Mouse (Mus musculus) embryonic facial prominence, embryonic 15.5 days (tissue): Measurements from ENCODE around the gene Rcsd1. TPM values are rescaled to one million over a fixed set of nuclear protein-coding genes. Genes with fewer than 3 reads are reported as not detected.
"Not testable (repeated sequence)": the region's sequence is repeated elsewhere in the genome, so short reads cannot be mapped to it uniquely, and the experiment has no call there.

Experiments used
- ATAC-seq: fragments of 200-750 bp; cut with Nextera tagmentation; 2 replicates; pipeline ENCODE4 v1.8.0; 2017; ENCODE audit warnings: low read depth, moderate TSS enrichment; ENCODE audit not compliant: insufficient number of reproducible peaks, low FRiP score, low TSS enrichment
- H3K27ac ChIP-seq: fragments of 300-500 bp; sonication (generic); replicated peaks from 2 replicates; pipeline ENCODE4 v1.5.1; 2015; ENCODE audit warnings: mild to moderate bottlenecking, inconsistent platforms
- H3K27me3 ChIP-seq: fragments of 300-500 bp; sonication (generic); 2 replicates; pipeline ENCODE4 v1.6.1; 2015; ENCODE audit warnings: inconsistent platforms
- H3K36me3 ChIP-seq: fragments of 300-500 bp; sonication (generic); 2 replicates; pipeline ENCODE4 v1.6.1; 2015; ENCODE audit warnings: mild to moderate bottlenecking, inconsistent platforms
- H3K4me1 ChIP-seq: fragments of 300-500 bp; sonication (generic); 2 replicates; pipeline ENCODE4 v1.6.1; 2015; ENCODE audit warnings: inconsistent platforms
- H3K4me2 ChIP-seq: fragments of 300-500 bp; sonication (generic); replicated peaks from 2 replicates; pipeline ENCODE4 v1.6.1; 2015; ENCODE audit warnings: mild to moderate bottlenecking, inconsistent platforms
- H3K4me3 ChIP-seq: fragments of 300-500 bp; sonication (generic); replicated peaks from 2 replicates; pipeline ENCODE4 v1.5.1; 2015; ENCODE audit warnings: mild to moderate bottlenecking, inconsistent platforms
- H3K9ac ChIP-seq: fragments of 300-500 bp; sonication (generic); 2 replicates; pipeline ENCODE4 v1.6.1; 2015; ENCODE audit warnings: inconsistent platforms
- H3K9me3 ChIP-seq: fragments of 300-500 bp; sonication (generic); replicated peaks from 2 replicates; pipeline ENCODE4 v1.6.1; 2016; ENCODE audit warnings: inconsistent platforms
- WGBS: fragments of 180-500 bp; shearing (Covaris S2); methylation state at CpG from one replicate; pipeline ENCODE4 v1.1.7; 2015; 5-methylcytosine and 5-hydroxymethylcytosine counted together
- polyA plus RNA-seq: library from polyadenylated mRNA; unstranded; fragments of >200 nt; fragmentation: Nextera tagmentation; extraction: Ambion mirVana; gene quantifications from 2 replicates; pipeline ENCODE4 v1.2.1, GENCODE M21; 2015

Gene Rcsd1
- polyA plus RNA-seq, 1 experiment from 2014 or later, result 16.7 TPM

DNA sequence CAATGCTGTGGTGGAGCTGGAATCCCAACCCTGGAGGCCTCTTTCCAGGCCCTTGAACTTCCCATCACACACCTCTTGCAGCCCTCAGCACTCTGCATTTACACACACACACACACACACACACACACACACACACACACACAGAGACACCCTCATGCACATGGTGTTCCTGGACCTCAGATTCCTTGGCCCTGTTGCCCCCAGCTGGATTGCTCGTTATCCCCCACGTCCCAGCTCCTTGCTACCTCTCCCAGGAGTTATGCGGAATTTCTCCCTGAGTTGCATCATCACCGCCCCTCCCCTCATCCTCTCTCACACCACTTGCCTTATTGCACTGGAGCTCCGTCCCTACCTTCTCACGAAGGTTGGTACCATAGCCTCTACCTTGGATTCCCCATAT, 23.2 kb downstream of the Rcsd1 start:
- H3K4me1 ChIP-seq, result peaks cover 7% of the 10 kb centered on the region; the same call in 1 of the 2 replicates
- 55% methylated on average over 6 of the region's 6 CpGs for WGBS
- no peak overlapping the region for H3K9ac ChIP-seq
- H3K4me2 ChIP-seq, result no peak overlapping the region
- no peaks in the 10 kb centered on the region; the same call in 1 of the 2 replicates for H3K27me3 ChIP-seq
- no peaks in the 10 kb centered on the region for H3K9me3 ChIP-seq
- no peaks in the 10 kb centered on the region for H3K36me3 ChIP-seq
- no peak for ATAC-seq
- no peak overlapping the region for H3K27ac ChIP-seq
- H3K4me3 ChIP-seq, result no peak overlapping the region

DNA sequence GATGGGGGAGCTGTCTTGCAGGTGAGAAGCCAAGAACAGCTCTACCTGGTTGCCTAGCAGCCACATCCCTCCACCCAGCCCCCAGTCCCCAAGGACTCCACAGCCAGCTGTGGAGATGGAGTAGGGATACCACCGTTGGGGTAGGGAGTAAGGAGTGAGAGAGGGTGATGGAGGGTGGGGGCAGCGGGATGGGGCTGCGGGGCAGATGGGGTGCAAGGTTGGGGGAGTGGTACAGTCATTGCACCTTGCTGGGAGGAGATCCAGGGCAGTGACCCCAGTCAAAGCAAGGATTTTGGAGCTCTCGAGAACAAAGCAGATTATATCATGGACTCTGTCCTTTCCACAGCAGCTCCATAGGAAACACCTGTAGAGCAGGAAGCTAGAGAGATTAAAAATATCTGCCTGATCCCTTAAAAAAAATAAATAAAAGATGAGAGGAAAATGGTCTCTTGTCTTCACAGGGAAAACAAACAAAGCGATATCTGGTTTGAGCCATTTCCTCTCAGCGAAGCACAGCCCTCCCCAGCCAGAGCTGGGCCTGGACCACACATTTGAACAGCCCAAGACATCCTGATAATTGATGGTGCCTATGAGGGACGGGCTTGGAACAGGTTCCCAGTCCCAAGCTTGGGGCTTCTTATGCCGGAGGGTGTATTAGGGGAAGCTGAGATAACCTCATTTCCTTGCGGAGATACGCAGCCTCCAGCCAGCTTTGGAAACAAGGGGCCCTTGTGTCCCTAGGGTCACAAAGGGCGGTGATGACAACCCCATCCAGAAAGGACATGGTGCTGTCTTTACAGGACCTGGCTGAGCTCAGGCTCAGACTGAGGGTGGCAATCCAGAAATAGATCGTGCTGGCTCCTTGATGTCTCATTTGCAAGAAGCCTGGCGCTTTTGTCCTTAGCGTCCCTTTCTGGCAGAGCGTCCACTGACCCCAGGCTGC, 25.0 kb downstream of the Rcsd1 start:
- H3K36me3 ChIP-seq, result no peaks in the 10 kb centered on the region
- H3K9me3 ChIP-seq, result no peaks in the 10 kb centered on the region
- H3K27ac ChIP-seq, result 0 out of 2 replicates have a peak overlapping the region, but pooled peaks have one; percentile 18
- peaks cover 6% of the 10 kb centered on the region; the same call in 1 of the 2 replicates for H3K4me1 ChIP-seq
- no peak for ATAC-seq
- H3K4me3 ChIP-seq, result no peak overlapping the region
- no peak overlapping the region for H3K4me2 ChIP-seq
- H3K9ac ChIP-seq, result no peak overlapping the region
- H3K27me3 ChIP-seq, result no peaks in the 10 kb centered on the region; the same call in 1 of the 2 replicates
- 42% methylated on average over 15 of the region's 15 CpGs for whole genome bisulfite sequencing

DNA sequence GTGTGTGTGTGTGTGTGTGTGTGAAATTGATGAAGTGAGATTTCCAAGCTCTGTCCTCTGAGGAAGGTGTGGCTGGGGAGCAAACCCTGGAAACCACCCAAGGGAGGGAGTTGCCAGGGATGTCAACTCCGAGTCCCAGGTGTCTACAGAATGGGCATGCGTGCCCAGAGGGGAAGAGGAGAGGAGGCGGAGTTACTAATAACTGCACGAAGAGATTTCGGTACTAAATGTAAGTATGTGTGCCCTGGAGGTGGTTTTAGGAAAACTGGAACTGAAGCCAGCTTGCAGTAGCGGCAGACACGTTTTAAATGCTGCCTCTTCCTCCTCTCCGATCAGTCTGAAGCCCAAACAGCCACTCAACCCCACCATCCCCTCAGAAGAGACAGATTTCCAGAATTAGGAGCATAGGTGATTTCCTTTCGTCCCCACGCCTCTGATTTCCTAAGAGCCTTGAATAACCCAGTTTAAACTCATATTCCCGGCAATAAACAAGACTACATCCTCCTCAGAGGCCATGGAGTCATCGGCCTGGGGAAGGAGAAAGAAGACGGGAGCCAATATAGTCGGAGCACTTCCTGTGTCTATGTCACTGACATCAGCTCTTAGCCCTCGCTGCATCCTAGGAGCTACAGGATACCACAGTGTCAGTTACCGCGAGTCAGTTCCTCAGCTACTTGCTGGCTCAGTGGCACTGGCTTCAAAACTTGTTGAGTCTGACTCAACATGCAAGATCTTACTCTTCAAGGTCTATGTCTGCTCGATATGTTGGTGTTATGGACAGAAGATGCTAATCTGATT, 27.3 kb downstream of the Rcsd1 start:
- Histone ChIP-seq H3K36me3 (no peaks in the 10 kb centered on the region), H3K4me1 (peaks cover 9% of the 10 kb centered on the region; the same call in 1 of the 2 replicates), H3K9me3 (no peaks in the 10 kb centered on the region), H3K27ac (no peak overlapping the region), H3K4me2 (no peak overlapping the region; the same call in 1 of the 2 replicates), H3K4me3 (no peak overlapping the region), H3K9ac (no peak overlapping the region), H3K27me3 (no peaks in the 10 kb centered on the region; the same call in 1 of the 2 replicates)
- ATAC-seq, result no peak
- 61% methylated on average over 18 of the region's 18 CpGs for WGBS

- Histone ChIP-seq H3K9ac (no peak overlapping the region), H3K27ac (peak overlapping the region; percentile 8), H3K4me2 (no peak overlapping the region), H3K4me3 (no peak overlapping the region), H3K36me3 (no peaks in the 10 kb centered on the region), H3K4me1 (peaks cover 9% of the 10 kb centered on the region; the same call in 1 of the 2 replicates), H3K9me3 (no peaks in the 10 kb centered on the region), H3K27me3 (no peaks in the 10 kb centered on the region; the same call in 1 of the 2 replicates)
- WGBS, result 57% methylated on average over 13 of the region's 13 CpGs
- ATAC-seq, result no peak
Observed at GRCm38 (mm10) chr1:165681045-165681794, 28.3 kb downstream of the Rcsd1 start.

GRCm38 (mm10) chr1:165680086-165680485, 29.5 kb downstream of the Rcsd1 start:
- H3K9me3 ChIP-seq, H3K9ac ChIP-seq, H3K36me3 ChIP-seq, ATAC-seq, H3K27ac ChIP-seq, H3K4me3 ChIP-seq, H3K4me2 ChIP-seq, H3K27me3 ChIP-seq, H3K4me1 ChIP-seq: not testable (repeated sequence)

DNA sequence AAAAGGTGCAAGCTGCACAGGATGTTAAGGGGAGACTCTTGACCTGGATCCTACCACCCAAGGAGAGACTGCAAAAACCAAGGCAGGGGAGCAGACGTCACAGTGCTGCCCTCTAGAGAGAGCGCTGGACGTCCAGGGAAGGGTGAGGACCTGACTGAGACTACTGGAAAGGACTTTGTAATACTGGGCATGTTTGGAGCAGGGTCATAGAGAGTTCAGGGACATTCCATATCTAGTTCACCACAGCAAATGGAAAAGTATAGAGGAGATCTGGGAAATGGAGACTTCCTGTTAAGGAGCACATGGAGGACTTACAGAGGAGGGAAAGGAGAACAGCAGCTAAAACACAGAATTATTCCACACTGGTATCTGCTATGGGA, 29.9 kb downstream of the Rcsd1 start:
- Histone ChIP-seq H3K4me3 (no peak overlapping the region), H3K9ac (no peak overlapping the region), H3K4me2 (no peak overlapping the region), H3K4me1 (peaks cover 9% of the 10 kb centered on the region; the same call in 1 of the 2 replicates), H3K27ac (no peak overlapping the region), H3K36me3 (no peaks in the 10 kb centered on the region), H3K9me3 (no peaks in the 10 kb centered on the region), H3K27me3 (no peaks in the 10 kb centered on the region)
- no peak for ATAC-seq
- 44% methylated on average over 3 of the region's 3 CpGs for WGBS

GRCm38 (mm10) chr1:165678861-165679617, 30.5 kb downstream of the Rcsd1 start:
- Histone ChIP-seq H3K4me3 (no peak overlapping the region), H3K9me3 (no peaks in the 10 kb centered on the region), H3K4me1 (peaks cover 9% of the 10 kb centered on the region; the same call in 1 of the 2 replicates), H3K4me2 (no peak overlapping the region), H3K27ac (no peak overlapping the region), H3K27me3 (no peaks in the 10 kb centered on the region), H3K9ac (no peak overlapping the region), H3K36me3 (no peaks in the 10 kb centered on the region)
- 73% methylated on average over 15 of the region's 15 CpGs for WGBS
- no peak for ATAC-seq

DNA sequence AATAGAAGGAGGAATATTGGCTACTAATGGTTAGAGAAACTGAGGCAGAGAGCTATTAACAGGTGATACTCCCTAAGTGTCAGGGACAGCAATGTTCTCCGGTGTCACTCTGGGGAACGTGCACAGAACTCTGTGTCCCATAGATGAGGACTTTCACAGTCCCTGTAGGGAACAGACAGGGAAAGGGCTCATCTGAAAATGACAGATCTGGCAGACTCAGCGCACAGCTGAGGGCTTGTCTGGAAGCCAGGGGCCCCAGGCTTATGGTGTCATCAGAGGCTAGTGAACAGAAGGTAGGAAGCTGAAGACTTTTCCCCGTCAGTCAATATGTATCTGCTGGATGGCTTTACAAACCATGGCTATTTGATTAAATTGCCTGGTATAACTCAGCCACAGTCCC, 32.0 kb downstream of the Rcsd1 start:
- no peak for ATAC-seq
- Histone ChIP-seq H3K27me3 (no peaks in the 10 kb centered on the region), H3K4me1 (peaks cover 9% of the 10 kb centered on the region; the same call in 1 of the 2 replicates), H3K4me2 (no peak overlapping the region), H3K27ac (no peak overlapping the region), H3K4me3 (no peak overlapping the region), H3K9ac (no peak overlapping the region), H3K36me3 (no peaks in the 10 kb centered on the region), H3K9me3 (no peaks in the 10 kb centered on the region)
- WGBS, result 52% methylated on average over 4 of the region's 4 CpGs

GRCm38 (mm10) chr1:165676993-165677392, 32.6 kb downstream of the Rcsd1 start:
- H3K9ac ChIP-seq, result no peak overlapping the region
- H3K9me3 ChIP-seq, result no peaks in the 10 kb centered on the region
- no peak for ATAC-seq
- no peaks in the 10 kb centered on the region for H3K36me3 ChIP-seq
- peaks cover 5% of the 10 kb centered on the region; the same call in 1 of the 2 replicates for H3K4me1 ChIP-seq
- no peaks in the 10 kb centered on the region for H3K27me3 ChIP-seq
- no peak overlapping the region for H3K27ac ChIP-seq
- no peak overlapping the region for H3K4me3 ChIP-seq
- WGBS, result 71% methylated on average over 3 of the region's 3 CpGs
- H3K4me2 ChIP-seq, result no peak overlapping the region

GRCm38 (mm10) chr1:165675167-165675566, 34.4 kb downstream of the Rcsd1 start:
- WGBS, result 89% methylated on average over 9 of the region's 9 CpGs
- no peak for ATAC-seq

More at GRCm38 (mm10) chr1:165675167-165675566, 34.4 kb downstream of the Rcsd1 start:
- Histone ChIP-seq H3K9ac (no peak overlapping the region), H3K36me3 (no peaks in the 10 kb centered on the region), H3K4me2 (no peak overlapping the region), H3K27me3 (no peaks in the 10 kb centered on the region), H3K4me1 (0 out of 2 replicates have a peak, but pooled peaks cover 3% of the 10 kb centered on the region), H3K27ac (no peak overlapping the region), H3K9me3 (no peaks in the 10 kb centered on the region), H3K4me3 (no peak overlapping the region)
